Mouse (Mus musculus) heart, postnatal 0 days (tissue): ENCODE measurements around the gene Lzic.

ENCODE experiments used
- CTCF ChIP-seq: IDR thresholded peaks from 2 replicates; pipeline ENCODE4 v1.5.1; 2016; ENCODE audit warnings: antibody characterized with exemption, control low read depth, low read depth
- EP300 ChIP-seq: IDR thresholded peaks from 2 replicates; pipeline ENCODE4 v1.6.1; 2016; ENCODE audit warnings: antibody characterized with exemption, low read depth

DNA sequence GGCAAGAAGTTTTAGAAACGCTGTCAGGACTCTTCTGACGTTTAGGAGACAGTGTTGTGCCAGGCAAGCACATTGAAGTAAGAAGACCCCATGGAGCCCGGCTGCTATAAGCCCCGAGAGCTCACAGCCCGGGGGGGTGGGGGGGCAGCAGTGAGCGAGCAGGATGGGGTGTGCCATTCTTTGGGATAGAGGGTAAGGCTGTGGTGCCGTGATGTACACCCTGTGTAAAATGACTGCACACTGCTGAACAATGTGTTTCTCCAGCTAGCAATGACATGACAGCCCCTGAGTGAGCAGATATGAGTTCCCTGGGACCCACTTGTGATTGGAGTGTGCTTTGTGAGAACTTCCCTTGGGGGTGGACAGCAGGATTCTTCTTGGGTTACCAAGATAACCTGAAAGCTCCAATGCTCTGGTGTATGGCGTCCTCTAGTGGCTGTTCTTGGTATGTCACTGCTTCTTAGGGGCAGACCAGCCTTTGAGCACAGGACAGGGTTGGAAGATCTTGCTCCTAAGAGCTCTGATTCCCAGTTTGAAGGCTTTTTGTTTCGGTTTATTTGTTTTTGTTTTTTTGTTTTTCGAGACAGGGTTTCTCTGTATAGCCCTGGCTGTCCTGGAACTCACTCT is 58.0 kb downstream of the Lzic start:
- TF ChIP-seq EP300 (no peak), CTCF (peak; percentile 99)
